Mouse (Mus musculus): Measurements from ENCODE around the gene Map3k11. TPM values are rescaled to one million over a fixed set of nuclear protein-coding genes. Genes with fewer than 3 reads are reported as not detected.

Map3k11 gene
- polyA plus RNA-seq, 1 experiment from 2014 or later: 29.9 TPM

- Histone ChIP-seq H3K27me3 (ENCODE audit: low read depth, poor library complexity, severe bottlenecking) (peaks cover 99% of the 10 kb centered on the region), H3K9me3 (replicated peaks) (no peaks in the 10 kb centered on the region)
Measured at GRCm38 (mm10) chr19:5751742-5752141, 63.2 kb downstream of the Map3k11 start.

More at GRCm38 (mm10) chr19:5751742-5752141, 63.2 kb downstream of the Map3k11 start:
- Histone ChIP-seq H3K36me3 (no peaks in the 10 kb centered on the region), H3K4me1 (peaks cover 30% of the 10 kb centered on the region), H3K27ac (replicated peaks) (no peak overlapping the region), H3K4me3 (peak overlapping the region; percentile 36)
- 6% methylated on average over 20 of the region's 20 CpGs for WGBS
- DNase-seq (ENCODE audit: low spot score): no peak

Small RNA genes within 50 kb of the gene (microRNA-seq; reads per million reads assigned to microRNA genes)
- not detected for gene Mir6987

Other genes starting within 250 kb of the Map3k11 start
- gene Fosl1, start 241.2 kb upstream of the Map3k11 start, polyA plus RNA-seq (2016; fragmentation: Nextera tagmentation; extraction: Ambion mirVana): not detected in 2 replicates
- gene Ccdc85b, start 230.8 kb upstream of the Map3k11 start, polyA plus RNA-seq (2016; fragmentation: Nextera tagmentation; extraction: Ambion mirVana): 5.5 and 6.0 TPM in 2 replicates
- 98.0 and 111 TPM in 2 replicates for gene Fibp, start 228.1 kb upstream of the Map3k11 start, polyA plus RNA-seq (2016; fragmentation: Nextera tagmentation; extraction: Ambion mirVana)
- gene Ctsw, start 220.2 kb upstream of the Map3k11 start, polyA plus RNA-seq (2016; fragmentation: Nextera tagmentation; extraction: Ambion mirVana): 1.7 and 2.7 TPM in 2 replicates
- gene Efemp2, start 214.8 kb upstream of the Map3k11 start, polyA plus RNA-seq (2016; fragmentation: Nextera tagmentation; extraction: Ambion mirVana): 67.6 and 69.1 TPM in 2 replicates
- gene Mus81, start 200.3 kb upstream of the Map3k11 start, polyA plus RNA-seq (2016; fragmentation: Nextera tagmentation; extraction: Ambion mirVana): 41.3 and 47.0 TPM in 2 replicates
- 3,131 and 3,331 TPM in 2 replicates for gene Cfl1, start 198.3 kb upstream of the Map3k11 start, polyA plus RNA-seq (2016; fragmentation: Nextera tagmentation; extraction: Ambion mirVana)
- not detected in 2 replicates for gene 1700020D05Rik, start 185.0 kb upstream of the Map3k11 start, polyA plus RNA-seq (2016; fragmentation: Nextera tagmentation; extraction: Ambion mirVana)
- gene Snx32, start 178.2 kb upstream of the Map3k11 start, polyA plus RNA-seq (2016; fragmentation: Nextera tagmentation; extraction: Ambion mirVana): 9.6 and 15.3 TPM in 2 replicates
- gene Ovol1, start 128.1 kb upstream of the Map3k11 start, polyA plus RNA-seq (2016; fragmentation: Nextera tagmentation; extraction: Ambion mirVana): 0.16 and 0.29 TPM in 2 replicates
- 1.6 and 2.3 TPM in 2 replicates for gene Ap5b1, start 120.7 kb upstream of the Map3k11 start, polyA plus RNA-seq (2016; fragmentation: Nextera tagmentation; extraction: Ambion mirVana)
- gene Rnaseh2c, start 86.9 kb upstream of the Map3k11 start, polyA plus RNA-seq (2016; fragmentation: Nextera tagmentation; extraction: Ambion mirVana): 186 and 200 TPM in 2 replicates
- gene Kat5, start 78.5 kb upstream of the Map3k11 start, polyA plus RNA-seq (2016; fragmentation: Nextera tagmentation; extraction: Ambion mirVana): 65.6 and 74.8 TPM in 2 replicates
- 28.7 and 31.2 TPM in 2 replicates for gene Rela, start 51.3 kb upstream of the Map3k11 start, polyA plus RNA-seq (2016; fragmentation: Nextera tagmentation; extraction: Ambion mirVana)
- gene Sipa1, start 25.0 kb upstream of the Map3k11 start, polyA plus RNA-seq (2016; fragmentation: Nextera tagmentation; extraction: Ambion mirVana): 22.3 and 22.9 TPM in 2 replicates
- gene Pcnx3, start 166 bp downstream of the Map3k11 start, polyA plus RNA-seq (2016; fragmentation: Nextera tagmentation; extraction: Ambion mirVana): 22.8 and 25.6 TPM in 2 replicates
- 0.20 TPM in 1 of 2 replicates, not detected in the other for gene Kcnk7, start 15.6 kb downstream of the Map3k11 start, polyA plus RNA-seq (2016; fragmentation: Nextera tagmentation; extraction: Ambion mirVana)
- 9.3 and 9.5 TPM in 2 replicates for gene Ehbp1l1, start 37.6 kb downstream of the Map3k11 start, polyA plus RNA-seq (2016; fragmentation: Nextera tagmentation; extraction: Ambion mirVana)
- 141 and 160 TPM in 2 replicates for gene Fam89b, start 40.9 kb downstream of the Map3k11 start, polyA plus RNA-seq (2016; fragmentation: Nextera tagmentation; extraction: Ambion mirVana)
- gene Ltbp3, start 52.2 kb downstream of the Map3k11 start, polyA plus RNA-seq (2016; fragmentation: Nextera tagmentation; extraction: Ambion mirVana): 2.9 and 3.1 TPM in 2 replicates
- gene Scyl1, start 82.7 kb downstream of the Map3k11 start, polyA plus RNA-seq (2016; fragmentation: Nextera tagmentation; extraction: Ambion mirVana): 68.3 and 71.3 TPM in 2 replicates
- gene Frmd8, start 186.5 kb downstream of the Map3k11 start, polyA plus RNA-seq (2016; fragmentation: Nextera tagmentation; extraction: Ambion mirVana): 33.8 and 34.9 TPM in 2 replicates
- gene Slc25a45, start 189.1 kb downstream of the Map3k11 start, polyA plus RNA-seq (2016; fragmentation: Nextera tagmentation; extraction: Ambion mirVana): 2.3 and 2.6 TPM in 2 replicates
- 9.5 and 10.8 TPM in 2 replicates for gene Tigd3, start 205.4 kb downstream of the Map3k11 start, polyA plus RNA-seq (2016; fragmentation: Nextera tagmentation; extraction: Ambion mirVana)
- 242 and 245 TPM in 2 replicates for gene Dpf2, start 224.3 kb downstream of the Map3k11 start, polyA plus RNA-seq (2016; fragmentation: Nextera tagmentation; extraction: Ambion mirVana)
- gene Cdc42ep2, start 236.1 kb downstream of the Map3k11 start, polyA plus RNA-seq (2016; fragmentation: Nextera tagmentation; extraction: Ambion mirVana): 1.8 and 2.2 TPM in 2 replicates